Mouse (Mus musculus) frontal cortex, adult 2 months (tissue): ENCODE data around the gene Mrps35. TPM values are rescaled to one million over a fixed set of nuclear protein-coding genes. Genes with fewer than 3 reads are reported as not detected.

ENCODE experiments used
- DNase-seq, 2 experiments: peaks; one replicate each; pipeline ENCODE4 v3.0.0; 2022; ENCODE audit warnings: low spot score in 1 of 2; ENCODE audit errors: extremely low spot score in 1 of 2
- polyA plus RNA-seq: library from polyadenylated mRNA; depleted of rRNA; stranded (reverse); fragments of >200 nt; gene quantifications from 2 replicates; pipeline ENCODE4 v1.2.3, GENCODE M21; 2012

Gene Mrps35
- polyA plus RNA-seq, 1 experiment, result 35.4 TPM

DNA sequence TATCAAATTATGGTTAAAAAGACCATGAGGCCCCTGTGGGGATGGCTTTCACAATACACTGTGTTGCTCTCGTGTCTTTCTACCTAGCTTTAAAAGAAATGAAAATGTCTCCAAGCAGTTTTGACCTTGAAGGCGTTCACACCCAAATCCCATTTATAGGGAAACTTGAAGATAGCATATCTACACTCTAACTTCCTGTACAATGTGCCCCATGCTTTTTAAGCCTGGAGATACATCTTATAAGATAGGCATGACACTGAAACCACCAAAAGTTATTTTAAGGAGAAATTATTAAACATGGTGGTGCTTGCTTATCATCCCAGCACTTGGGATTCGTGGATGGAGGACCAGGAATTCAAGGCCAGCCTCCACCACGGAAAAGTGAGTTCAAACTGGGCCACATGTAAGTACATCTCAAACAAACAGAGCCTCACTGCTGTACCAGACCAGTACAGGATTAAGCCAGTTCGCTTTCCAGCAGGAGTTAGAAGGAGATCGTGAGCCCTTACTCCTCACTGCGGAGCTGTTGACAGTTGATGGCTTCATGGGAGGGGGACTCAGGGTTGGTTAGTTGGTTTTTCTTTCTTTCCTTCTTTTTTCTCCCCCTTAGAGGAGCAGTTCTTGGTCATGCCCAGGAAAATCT, 43.0 kb downstream of the Mrps35 start:
- DNase-seq, result no peak

DNA sequence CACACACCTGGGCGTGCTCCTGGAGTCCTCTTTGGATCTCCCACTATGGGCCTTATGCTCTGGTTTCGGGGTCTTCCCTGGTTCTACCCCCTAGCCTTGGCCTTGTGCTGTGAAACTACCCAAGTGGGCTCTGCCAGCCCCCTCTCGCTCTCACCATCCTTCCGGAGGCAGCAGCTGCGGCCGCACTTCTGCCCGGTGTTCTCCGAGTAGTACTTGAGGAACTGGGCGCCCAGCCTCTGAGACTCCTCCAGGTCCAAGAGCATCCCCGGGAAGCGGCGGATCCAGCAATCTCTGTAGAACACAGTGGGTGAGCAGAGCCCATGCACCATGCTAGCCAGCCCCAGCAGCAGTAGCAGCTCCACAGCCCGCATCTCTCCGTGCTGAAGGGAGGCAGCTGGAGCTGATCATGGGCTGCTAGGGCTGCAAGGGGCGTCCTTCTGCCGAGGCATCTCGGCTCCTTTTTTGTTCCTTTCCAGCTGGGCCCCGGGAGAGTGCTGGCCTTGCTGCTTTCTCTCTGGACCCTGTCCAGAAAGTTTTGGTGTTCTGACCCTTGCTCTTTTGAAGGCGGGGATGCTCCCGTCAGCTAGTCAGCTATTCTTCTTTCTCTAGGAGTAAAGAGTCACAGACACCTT, 44.1 kb downstream of the Mrps35 start, which contains the start of gene Mansc4:
Gene Mansc4, minus strand, starts transcription at position 439 of the 632 bp plus-strand sequence.
- no peak for DNase-seq

GRCm38 (mm10) chr6:147087736-147088135, 45.2 kb downstream of the Mrps35 start:
- DNase-seq, result no peak

- DNase-seq, result no peak
These were observed 46.0 kb downstream of the Mrps35 start for GRCm38 (mm10) chr6:147088517-147088916.

- no peak for DNase-seq
These were observed 47.6 kb downstream of the Mrps35 start for GRCm38 (mm10) chr6:147090191-147090590.

DNA sequence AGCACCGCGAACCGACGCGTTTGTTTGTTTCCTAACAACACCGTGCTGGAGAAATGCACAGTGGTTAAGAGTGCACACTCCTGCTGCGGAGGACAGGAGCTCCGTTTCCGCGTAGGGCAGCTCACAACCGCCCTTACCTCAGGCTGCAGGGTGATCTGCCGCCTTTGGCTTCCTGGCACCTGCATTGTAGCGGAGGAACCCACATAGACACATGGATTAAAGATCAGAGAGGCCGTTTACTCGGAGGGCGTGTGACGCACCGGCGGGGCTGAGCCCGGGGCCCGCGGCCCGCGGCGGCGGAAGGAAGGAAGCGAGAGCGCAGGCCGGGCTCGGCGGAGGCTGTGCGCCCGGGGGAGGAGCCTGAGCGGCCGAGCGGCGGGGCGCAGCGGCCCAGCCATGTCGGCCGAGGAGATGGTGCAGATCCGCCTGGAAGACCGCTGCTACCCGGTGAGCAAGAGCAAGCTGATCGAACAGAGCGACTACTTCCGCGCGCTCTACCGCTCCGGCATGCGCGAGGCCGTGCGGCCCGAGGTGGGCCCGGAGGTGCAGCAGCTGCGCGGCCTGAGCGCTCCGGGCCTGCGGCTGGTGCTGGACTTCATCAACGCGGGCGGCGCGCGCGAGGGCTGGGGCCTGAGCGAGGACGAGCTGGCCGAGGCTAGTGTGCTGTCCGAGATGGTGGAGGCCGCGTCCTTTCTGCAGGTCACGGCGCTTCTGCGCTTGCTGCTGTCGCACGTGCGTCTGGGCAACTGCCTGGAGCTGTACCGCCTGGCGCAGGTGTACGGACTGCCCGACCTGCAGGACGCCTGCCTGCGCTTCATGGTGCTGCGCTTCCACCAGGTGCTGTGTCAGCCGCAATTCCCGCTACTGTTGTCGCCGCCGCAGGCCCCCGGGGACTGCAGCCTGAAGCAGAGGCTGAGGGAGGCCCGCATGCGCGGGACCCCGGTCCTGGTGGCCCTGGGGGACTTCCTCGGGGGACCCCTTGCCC, 48.9 kb downstream of the Mrps35 start, which contains the start of gene Klhl42:
Gene Klhl42, plus strand, starts transcription at position 244 of the 985 bp plus-strand sequence.
- peak in 1 of 2 experiments; percentile 68 for DNase-seq

DNA sequence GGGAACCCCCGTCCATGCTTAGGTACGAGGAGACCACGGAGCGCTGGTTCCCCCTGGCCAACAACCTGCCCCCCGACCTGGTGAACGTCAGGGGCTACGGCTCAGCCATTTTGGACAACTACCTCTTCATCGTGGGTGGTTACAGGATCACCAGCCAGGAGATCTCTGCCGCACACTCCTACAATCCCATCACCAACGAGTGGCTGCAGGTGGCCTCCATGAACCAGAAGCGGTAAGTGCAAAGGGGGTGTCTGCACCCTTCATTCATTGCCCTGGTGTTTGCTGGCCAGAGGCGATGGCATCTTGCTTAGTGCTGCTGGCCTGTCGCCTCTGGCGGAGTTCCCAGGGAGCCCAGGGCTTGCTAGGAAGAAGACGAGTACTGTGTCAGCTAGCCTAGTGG, 49.6 kb downstream of the Mrps35 start:
- peak in 1 of 2 experiments; percentile 49 for DNase-seq

- DNase-seq, result no peak
These were observed 52.2 kb downstream of the Mrps35 start for GRCm38 (mm10) chr6:147094771-147095170.

GRCm38 (mm10) chr6:147096109-147096508, 53.5 kb downstream of the Mrps35 start:
- no peak for DNase-seq

DNA sequence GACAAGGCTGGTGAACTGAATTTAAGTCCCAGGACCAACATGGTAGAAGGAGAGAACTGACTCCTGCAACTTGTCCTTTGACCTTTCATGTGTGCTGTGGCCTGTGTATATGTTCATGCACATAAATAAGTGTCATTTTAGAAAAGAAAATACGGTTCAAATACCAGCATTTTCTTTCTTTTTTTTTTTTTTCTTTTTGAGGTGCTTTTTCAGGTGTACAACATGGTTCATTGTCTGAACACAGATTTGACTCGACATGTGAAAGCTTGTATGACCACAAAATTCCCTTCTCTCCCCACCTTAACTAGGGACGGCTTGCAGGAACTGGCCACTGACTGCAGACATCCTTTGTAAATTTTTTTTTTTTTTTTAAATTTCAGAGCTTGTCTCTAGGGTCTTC, 54.4 kb downstream of the Mrps35 start:
- no peak for DNase-seq

GRCm38 (mm10) chr6:147097346-147097929, 54.9 kb downstream of the Mrps35 start:
- DNase-seq, result no peak

- DNase-seq, result peak in 1 of 2 experiments; percentile 21
These were observed 57.1 kb downstream of the Mrps35 start for GRCm38 (mm10) chr6:147099458-147100277.

DNA sequence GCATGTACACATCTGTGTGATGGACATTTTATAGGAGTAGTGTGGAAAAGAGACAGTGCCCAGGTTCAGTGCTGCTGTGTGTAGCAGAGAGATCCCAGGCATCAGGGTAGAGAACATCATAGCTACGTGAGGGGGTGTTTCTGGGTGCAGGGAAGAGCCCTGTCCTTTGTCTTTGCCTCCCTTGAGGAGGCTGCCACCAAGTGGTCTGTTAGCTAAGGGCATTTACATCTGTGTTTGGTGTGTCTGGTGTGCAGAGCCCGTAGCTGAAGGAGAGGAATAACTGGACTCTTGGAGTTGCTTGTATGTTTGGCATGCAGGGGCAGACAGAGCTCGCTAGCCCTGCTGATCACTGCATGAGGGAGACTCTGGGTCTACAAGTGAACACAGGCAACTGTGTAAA, 59.7 kb downstream of the Mrps35 start:
- no peak for DNase-seq

GRCm38 (mm10) chr6:147105529-147105928, 63.0 kb downstream of the Mrps35 start:
- DNase-seq, result no peak

DNA sequence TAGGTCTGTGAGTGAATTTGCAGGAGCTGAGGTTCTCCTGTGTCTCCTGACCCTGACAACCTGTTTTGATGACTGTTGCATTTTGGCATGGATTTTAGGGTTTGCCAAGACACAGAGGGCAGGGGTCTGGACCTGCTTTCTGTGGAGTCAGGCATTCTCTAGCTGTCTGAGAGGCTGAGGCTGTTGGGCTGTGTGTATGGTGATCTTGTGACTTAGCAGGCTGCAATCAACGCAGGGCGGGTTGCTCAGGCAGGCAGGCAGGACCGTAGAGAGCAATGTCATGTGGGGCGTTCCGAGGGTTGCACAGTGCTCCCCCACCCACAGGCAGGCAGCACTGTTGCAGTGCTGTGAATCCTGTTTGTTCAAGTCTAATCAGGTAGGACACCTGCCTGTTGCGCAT, 64.2 kb downstream of the Mrps35 start:
- no peak for DNase-seq

DNA sequence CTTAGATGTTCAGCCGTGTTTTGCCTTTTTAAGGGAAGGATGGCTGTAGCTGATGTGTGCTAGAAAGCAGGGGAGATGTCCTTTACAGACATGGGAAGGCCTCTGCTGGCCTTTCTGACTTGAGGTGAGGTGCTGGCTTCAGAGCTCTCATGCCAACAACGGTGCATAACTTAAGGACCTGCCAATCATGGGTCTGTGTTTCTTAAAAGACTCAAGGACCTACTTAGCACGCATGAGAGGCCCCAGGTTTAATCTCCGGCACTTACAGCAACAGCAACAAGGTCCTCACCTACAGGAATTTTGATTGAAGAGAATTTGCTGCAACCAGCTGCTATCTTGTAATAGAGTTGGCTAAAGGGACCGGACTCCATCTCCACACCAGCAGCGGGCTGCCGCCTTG, 66.7 kb downstream of the Mrps35 start:
- no peak for DNase-seq

DNA sequence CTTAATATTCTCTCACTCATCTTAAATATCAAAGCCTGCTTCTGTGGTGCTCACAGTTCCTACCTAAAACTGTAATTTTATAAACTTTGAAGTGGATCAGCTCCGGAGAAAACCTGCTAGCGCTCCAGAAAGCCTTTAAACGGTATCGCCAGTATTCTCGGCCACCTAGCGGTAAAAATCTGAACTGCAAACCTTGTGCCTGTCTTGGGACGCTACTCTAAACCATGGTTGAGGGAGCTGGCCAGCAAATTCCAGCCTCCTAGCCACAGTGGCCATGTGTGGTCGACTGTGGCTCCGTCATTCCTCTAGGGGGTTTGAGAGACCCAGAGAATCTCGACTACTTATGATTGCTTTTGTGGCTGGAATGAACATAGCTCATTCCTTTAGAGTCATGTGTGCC, 74.0 kb downstream of the Mrps35 start:
- DNase-seq, result peak; percentile 40 to 92

DNA sequence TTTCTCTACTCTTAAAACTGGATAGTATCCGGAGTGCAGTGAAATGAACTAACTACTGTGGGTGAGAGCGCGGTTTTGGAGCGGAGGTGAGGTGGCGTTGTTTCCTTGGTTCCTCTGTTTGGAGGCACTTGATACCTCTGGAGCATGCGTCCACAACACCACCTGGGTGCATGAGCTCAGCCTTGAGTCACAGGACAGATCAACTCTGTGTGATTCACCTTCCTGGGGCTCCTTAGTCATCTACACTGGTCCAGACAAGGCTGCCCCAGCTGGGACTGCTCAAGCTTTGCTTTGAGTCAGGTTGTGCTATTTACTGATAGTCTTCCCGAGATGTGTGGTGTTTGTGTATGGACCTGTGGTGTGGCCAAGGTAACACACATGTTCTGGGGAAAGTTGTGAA, 75.2 kb downstream of the Mrps35 start:
- DNase-seq, result no peak

GRCm38 (mm10) chr6:147118190-147118589, 75.6 kb downstream of the Mrps35 start:
- DNase-seq, result no peak

- peak in 1 of 2 experiments; percentile 40 for DNase-seq
These were observed 78.8 kb downstream of the Mrps35 start for GRCm38 (mm10) chr6:147121320-147121719.
